Mouse (Mus musculus): ENCODE measurements around the gene Man1b1.

- no peak for TF ChIP-seq CTCF (IDR thresholded peaks at IDR 0.05; ENCODE audit: extremely low read depth, insufficient read depth, insufficient read length, insufficient replicate concordance)
- TF ChIP-seq POLR2A (IDR thresholded peaks at IDR 0.05; ENCODE audit: low read depth, low read length): no peak
Measured at GRCm38 (mm10) chr2:25293706-25294105, 38.4 kb upstream of the Man1b1 start.

Data from spleen, adult 2 months (tissue).